Mouse (Mus musculus) retina, postnatal 1 day (tissue): ENCODE measurements around the gene Zc3h7a.
A peak's percentile ranks its signal among the peaks of the same experiment; 100 is the strongest.

Source experiments
- DNase-seq: peaks from one replicate; pipeline ENCODE4 v3.0.0-alpha.2; 2012

The Zc3h7a gene

DNA sequence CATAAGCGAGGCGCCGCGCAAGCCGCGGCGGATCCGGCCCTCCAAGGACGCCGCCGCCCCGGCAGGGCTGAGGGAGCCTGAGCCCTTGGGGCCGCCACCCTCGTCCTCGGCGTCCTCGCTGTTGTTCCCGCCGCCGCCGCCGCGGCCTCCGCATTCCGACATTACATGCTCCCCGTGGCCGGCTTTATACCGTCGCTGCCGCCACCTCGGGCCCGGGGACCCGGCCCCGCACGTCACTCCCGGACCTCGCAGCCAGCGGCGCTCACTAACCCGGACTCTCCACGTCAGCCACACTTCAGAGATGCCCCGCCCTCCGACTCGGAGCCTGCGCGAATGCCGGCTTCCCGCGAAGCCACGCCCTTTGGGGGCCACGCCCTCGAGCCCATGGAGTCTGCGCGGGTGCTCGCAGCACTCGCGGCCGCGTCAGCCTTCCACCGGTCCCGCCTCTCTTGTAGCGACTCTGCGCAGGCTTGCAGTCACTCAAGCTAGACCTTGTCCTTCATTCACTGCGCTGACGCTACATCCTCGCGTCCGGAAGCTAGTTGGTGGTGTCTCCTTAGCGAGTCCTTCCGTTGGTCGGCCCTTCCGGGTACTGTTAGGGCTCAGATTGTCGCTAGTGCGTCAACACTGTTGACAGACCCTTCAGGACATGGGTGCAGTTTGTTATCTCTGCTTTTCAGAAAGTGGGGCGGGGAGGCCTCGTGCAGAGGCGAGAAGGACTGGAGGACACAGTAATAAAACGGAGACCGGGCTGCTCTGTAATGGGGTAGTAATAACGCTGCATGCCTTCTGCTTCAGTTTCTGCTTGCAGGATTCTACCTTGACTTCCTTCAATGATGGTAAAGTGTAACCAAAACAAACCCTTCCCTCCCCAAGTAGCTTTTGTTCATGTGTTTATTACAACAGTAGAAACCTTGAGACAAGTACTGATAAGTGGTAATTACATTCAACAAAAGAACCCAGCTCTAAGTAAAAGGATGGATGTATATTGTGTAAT, 41.5 kb downstream of the Zc3h7a start, which contains the start of gene Txndc11:
Gene Txndc11 (minus strand): TSS at position 303 of the 997 bp plus-strand sequence.
- DNase-seq, result peak; percentile 98

DNA sequence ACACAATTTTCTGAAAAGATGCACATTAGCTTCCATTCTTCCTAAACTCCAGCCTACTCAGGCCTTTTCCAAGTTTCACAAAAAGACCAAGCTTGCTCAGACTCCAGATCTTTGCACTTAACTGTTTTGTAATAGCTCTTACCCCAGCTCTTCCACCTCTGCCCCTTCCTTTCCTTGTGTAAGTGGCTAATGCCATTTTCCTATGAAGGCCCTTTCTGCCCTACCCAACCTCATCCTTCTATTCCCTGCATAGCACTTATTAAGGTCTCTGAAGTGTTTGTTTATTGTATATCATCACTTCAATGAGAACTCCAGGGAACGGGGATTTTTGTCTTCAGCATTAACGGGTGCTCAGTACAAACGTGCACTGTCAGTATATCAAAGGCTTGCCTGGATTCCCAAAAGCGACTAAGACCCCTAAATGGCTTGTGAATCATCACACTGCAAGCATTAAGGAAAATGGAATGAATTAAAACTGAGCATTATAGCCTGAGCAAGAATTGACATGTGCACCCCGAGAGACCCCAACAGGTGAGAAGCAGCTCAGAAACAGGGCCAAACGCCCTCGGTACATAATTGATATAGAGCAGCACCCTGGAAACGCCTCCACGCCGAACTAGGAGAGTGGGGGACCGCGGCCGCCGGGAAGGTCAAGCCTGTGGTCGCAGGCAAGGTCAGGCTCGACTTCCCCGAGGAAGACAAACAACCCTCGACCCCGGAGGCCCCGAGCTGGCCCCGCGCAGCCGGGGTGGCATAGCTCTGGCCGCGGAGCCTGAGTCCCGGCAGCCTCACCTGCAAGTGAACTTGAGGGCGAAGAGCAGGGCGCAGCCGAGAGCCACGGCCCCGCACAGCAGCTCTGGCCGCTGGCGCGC, 42.5 kb downstream of the Zc3h7a start:
- DNase-seq, result no peak

DNA sequence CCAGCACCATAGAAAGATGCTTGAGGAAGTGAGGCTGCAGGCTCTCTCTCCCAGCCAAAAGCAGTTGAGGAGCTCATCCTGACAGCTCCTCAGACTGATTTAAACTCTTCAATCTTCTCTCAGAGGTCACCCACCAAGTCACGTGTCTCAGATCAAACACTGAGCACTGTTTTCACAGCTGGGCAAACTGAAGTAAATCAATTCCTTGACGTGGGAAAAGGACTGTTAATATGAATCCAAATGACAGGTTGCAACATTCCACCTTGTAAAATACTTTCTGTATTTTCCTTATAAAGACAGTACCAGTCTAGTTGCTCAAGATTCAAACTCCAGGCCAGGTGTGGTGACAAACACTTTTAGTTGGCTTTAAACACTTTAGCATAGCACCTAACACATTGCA, 43.4 kb downstream of the Zc3h7a start:
- DNase-seq, result no peak

DNA sequence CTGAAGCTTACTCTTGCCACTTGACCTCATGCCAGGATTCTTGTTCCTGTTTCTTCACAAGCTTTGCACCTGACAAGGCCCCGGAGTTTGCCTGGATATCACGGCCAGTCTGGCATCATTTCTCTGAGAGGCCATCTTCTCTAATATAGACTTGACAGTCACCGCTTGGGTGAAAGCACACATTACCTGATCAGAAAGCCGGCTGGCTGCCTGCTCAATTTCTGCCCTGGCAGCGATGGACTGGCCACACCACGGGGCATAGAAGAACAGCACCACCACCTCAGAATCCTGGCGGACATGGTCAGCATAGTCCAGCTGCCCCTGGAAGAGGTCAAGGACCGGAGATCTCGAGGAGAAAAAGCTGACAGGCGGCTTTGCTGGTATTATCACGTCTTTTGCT, 47.9 kb downstream of the Zc3h7a start:
- no peak for DNase-seq

DNA sequence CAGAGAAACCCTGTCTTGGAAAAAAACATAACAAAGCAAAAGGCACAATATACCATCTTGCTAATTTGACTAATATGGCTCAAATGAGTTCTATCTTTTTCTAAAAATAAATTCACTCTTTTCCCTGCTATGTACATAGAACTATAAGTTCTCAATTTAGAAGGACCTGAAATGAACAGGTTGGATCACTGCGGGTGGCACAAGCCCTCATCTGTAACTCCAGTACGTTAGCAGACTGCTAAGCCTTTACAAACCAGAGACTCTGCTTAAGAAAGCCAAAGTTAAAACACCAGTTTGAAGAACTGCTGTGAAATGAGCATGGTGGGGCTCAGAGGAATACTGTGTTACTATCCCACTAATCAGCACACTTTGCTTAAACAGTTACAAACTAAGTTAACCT, 50.8 kb downstream of the Zc3h7a start:
- no peak for DNase-seq

DNA sequence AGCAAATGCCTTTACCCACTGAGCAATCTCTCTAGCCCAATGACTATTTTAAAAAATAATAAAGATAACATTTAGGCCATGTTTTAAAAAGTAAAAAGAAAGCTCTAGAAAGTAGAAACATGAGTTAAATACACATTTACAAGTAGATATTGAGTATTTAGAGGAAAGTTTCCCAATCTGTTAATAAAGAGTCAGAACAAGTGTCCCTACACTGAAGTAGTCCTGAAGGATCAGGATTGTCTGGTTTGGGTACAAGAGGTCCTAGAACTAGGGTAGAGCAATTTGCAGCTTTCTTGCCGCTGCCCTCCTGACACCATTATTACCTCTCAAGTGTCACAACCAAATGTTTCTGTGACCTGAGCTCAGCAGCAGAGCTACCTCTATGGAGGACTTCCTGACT, 52.1 kb downstream of the Zc3h7a start:
- no peak for DNase-seq

DNA sequence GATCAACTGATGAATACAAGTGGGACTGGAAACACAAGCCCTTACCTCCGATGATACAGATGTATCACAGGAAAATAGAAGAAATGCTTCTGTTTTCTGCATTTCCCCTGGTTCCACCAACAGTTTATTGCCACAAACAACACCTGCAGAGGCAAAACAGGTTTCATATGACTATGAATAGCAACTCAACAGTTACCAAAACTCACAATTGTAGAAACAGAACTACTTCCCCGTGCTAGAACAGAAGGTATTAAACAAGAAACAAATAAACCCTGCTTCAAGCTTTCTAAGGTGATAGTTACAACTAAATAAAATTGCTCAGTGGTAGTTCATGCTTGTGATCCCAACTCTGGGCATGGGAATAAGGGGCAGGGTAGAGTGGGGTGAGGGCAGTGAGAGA, 53.6 kb downstream of the Zc3h7a start:
- no peak for DNase-seq

DNA sequence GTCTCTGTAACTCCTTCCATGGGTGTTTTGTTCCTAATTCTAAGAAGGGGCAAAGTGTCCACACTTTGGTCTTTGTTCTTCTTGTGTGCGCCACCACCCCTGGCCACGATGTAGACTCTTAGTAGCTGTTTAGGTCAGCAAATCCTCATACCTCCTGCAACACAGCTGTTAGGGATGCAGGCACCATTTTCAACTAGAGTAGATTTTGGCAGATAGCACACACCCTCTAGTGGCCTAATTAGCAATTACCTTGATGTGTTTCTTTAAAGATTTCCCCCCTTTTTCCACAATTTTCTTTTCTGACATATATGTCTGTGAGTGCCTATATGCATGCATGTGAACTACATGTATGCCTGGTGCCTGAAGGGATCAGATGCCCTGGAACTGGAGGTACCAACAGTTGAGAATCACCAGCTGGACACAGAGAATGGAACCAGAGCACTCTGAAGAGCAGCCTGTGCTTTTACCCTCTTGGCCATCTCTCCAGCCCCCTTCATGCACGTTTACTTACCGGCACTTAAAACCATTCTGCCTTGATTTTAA, 66.9 kb downstream of the Zc3h7a start:
- peak; percentile 64 for DNase-seq

DNA sequence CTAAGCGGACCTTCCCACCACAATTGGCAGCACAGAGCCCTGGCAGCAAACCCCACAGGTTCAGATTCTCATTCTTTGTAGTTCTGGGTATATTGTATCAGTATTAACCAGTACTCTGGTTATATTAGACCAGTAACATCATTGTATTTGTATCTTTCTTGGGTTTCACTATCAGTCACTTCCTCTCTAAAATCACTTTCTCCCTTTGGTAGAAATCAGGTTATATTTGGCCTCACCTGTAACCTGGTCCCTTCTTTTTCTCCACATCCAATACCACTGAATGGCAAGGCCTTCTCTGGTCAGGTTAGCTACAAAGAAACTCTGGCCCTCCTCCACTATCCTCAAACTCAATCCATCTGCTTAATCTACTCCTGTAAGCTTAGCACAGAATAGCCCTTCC, 71.3 kb downstream of the Zc3h7a start:
- no peak for DNase-seq

DNA sequence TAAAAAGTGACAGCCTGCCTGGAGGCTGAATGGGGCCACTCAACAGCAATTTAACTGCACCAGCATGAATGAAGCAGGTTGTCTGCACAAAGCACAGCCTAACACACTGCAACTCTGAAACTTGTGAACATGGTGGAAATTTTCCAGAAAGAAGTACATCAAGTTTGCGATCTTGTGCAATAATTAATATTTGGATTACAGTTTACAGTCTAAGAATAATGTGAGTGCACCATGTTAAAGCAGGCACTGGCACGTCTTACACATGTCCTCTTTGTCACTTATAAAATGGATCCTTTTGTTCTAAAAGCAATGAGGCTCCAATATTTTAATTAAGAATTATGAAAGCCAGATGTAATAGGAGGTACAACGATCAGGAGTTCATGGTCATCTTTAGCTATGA, 78.9 kb downstream of the Zc3h7a start:
- peak; percentile 24 for DNase-seq

DNA sequence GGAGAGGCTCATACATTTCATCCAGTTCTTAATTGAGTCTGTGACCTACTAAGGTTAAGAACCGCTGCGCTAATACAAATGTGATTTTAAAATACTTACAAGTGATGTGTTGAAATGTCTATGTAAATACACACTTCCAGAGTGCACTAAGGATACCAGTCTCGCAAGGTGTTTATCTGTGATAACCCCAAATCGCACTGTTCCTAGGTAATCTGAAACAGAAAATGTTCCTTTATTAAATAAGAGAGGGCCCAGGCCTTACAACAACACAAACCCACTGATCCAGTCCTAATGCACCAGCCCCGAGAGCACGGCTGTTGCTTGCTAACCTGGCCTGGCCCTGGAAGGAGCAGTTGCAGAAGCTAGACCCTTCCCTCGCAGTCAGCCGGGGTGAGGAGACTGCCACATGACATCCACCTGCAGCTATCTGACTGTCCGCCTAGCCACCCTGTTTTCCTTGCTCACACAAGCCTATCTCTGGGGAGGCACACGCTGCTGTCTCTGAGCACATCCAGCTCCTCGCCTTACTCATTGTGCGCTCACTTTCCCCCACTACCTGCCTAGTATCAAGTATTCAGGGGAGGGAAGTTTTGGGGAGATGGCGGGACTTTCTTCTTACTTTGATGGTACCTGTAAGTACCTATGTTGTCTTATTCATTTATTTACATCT, 82.3 kb downstream of the Zc3h7a start:
- no peak for DNase-seq

DNA sequence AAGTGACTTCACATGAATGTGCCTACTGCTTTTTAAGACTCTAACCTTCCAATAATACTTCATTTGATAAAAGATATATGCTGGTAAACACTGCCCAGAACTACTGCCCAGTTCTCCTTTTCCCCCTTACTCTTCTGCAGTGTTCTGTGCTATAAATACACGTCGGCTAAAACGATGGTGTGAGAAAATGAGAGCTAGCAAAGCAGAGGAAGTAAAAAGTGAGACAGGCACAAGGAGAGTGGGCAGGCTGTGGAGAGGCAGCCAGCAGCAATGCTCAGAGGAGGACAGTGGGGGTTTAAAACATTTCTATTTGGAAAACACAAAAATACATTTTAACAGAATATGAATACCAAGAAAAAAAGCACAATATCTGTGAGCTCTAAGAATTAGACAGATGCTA, 83.7 kb downstream of the Zc3h7a start:
- no peak for DNase-seq

DNA sequence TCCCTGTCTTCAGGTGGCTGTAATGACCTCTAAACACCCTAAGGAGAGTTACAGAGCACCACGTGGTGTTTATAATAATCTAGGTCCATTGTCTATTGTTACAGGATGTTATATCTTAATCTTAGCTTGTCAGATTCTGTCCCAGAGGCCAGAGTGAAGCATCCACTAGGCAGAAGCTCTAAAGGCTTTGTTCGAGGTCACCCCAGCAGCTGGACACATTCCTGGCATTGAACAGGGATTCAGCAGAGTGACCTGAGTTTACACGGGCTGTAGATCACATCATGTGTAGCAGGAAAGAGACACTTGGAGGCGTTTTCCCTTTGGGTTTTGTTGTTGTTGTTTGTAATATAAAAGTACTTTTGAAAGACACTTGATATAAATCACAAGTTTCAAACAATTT, 84.1 kb downstream of the Zc3h7a start:
- no peak for DNase-seq

DNA sequence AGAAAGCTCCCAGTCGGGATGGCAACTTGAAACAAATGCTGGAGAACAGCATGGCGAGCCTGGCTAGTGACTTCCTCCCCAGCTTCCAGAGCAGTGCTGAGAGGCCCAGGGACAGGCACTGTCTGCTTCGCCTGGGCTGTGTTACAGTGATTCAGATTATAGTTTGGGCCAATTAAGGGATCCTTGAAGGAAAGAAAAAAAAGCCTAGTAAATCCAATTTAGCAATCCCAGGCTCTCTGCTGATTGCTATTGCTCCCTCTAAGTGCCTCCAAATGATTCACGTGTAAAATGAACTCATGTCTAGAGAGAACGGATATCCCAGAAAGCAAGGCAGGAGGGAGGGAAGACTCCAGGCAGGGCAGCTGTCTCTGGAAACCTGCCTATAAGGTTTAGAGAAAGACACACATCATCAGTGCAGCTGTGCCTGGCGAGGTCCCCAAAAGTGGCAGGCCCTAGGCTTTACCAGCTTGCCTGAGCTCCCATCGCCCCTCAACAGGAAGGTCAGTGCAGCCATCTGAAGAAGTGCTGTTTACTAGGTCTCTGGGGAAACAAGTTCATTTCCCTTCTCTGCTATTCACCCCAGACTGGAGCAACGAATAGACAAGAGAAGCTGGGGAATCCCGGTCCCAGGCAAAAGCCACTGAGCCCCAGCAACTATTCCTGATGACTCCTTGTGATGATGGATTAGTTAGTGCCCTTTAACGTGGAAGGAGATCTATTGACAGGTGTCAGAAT, 85.2 kb downstream of the Zc3h7a start:
- DNase-seq, result peak; percentile 15

DNA sequence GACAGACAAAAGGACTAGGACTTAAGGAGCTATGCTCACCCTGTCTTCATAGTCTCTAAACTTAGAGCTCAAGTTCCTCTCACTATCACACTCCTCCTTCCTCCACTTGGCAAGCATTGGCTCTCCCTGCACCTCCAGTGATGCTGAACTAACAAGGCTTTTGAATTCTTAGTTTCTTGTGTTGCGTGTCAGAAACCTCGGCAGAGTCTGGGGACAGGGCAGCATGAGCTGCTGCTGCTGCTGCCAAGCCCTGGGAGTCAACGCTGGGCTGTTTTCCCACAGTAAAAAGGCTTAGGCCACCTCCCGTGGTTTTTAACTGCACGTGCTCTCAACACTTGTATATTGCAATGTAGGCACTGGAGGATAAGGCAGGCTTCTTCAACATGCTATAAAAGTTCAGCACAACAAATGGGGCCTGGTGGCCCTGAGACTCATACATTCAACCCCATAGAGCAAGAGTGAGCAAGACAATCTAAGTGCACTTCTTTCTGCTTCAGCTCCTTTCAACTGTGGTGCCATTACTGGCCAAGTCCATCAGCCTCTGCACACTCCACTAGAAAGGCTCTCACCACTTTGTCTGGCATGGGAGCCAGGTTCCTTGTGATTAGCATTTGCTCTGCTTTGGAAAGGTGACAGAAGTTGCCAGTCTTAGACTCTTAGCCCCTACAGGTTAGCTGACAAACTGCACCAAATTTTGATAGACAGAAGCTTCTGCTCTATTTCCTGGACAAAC, 89.2 kb downstream of the Zc3h7a start:
- DNase-seq, result peak; percentile 57
